Mouse (Mus musculus): ENCODE data around the gene Gm11273.
"Not testable (repeated sequence)": the region's sequence is repeated elsewhere in the genome, so short reads cannot be mapped to it uniquely, and the experiment has no call there.

Gene Gm11273

DNA sequence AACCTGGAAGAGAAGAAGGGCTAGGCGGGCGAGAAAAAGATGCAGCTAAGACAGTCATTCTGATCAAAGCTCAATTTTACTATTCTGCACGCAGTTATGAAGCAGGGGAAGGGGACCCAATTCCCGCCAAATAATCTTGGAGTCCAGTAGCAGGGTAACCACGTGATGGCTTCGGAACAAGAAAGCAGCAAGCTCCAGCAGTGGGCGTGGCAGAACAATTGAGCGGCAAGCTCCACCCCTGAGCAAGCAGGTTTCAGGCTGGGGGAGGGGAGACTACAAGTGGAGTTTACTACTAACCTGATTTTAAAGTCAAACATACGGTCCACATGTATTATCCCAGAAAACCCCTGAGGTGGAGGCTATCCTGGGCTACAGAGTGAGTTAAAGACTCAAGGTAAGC, 38.7 kb downstream of the Gm11273 start:
- POLR2A ChIA-PET: interaction anchor here (0.6 to 1.4 kb wide), 7 partner anchors 9 to 147 kb away, joined by 3 to 4 read pairs (median 3); partner anchors contain the start of genes Zkscan8 (in 1 of the 4) and Zscan26 (in 1 of the 4)
- CTCF ChIA-PET: not testable (repeated sequence)

DNA sequence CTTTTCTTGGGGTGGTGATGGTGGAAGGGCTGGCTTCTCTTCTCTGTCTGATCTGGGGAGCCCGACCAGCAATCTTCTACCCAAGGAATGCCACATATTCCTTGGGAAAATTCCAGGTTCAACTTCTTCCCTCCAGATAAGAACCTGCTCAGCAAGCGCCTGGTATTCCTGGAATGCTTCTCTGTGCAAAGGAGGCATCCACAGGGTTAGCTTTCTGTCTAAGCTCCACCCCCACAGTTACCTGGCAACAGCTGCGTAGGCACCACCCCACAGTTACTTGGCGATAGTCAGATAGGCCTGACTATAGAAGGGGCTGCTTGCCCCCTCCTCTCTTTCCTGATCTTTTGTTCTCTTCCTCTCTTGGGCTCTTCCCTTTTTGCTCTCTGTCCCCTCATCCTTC, 44.9 kb downstream of the Gm11273 start:
- ChIA-PET CTCF (no interaction called here), POLR2A (interaction anchor here (0.7 to 1.6 kb wide), 8 partner anchors 15 to 330 kb away, joined by 3 to 4 read pairs (median 3); partner anchors contain the start of genes Pgbd1 (in 2 of the 4), Hist1h2an (in 1 of the 4), Hist1h2bp (in 1 of the 4) and Zkscan3 (in 1 of the 4))

DNA sequence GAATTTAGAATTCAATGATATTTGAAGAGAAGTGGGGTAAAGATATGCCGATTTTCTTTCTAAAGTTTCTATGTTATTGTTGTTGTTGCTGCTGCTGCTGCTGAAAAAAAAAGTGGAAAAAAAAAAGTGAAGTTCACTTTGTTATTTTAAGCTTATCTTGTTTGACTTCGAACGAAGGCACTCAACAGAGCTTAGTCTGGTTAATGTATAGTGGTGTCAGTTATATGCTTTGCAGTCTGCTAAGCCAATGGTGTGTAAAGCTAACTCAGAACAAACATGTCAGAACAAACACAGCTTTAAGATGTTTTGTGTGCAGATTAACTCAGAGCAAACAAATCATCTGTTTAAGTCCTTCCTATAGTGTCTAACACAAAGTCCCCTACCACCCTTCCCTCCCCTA, 47.1 kb downstream of the Gm11273 start:
- CTCF ChIA-PET: interaction anchor here in 1 of 4 experiments (0.7 kb wide), 1 partner anchor 56 kb away, joined by 3 read pairs; no protein-coding TSS in a partner anchor
- POLR2A ChIA-PET: interaction anchor here in 3 of 4 experiments (0.6 to 2.7 kb wide), 10 partner anchors 13 to 92 kb away, joined by 3 to 20 read pairs (median 4); partner anchors contain the start of genes Pgbd1 (in 2 of the 3), Zkscan3 (in 1 of the 3), Zkscan8 (in 1 of the 3) and Zscan12 (in 1 of the 3)

DNA sequence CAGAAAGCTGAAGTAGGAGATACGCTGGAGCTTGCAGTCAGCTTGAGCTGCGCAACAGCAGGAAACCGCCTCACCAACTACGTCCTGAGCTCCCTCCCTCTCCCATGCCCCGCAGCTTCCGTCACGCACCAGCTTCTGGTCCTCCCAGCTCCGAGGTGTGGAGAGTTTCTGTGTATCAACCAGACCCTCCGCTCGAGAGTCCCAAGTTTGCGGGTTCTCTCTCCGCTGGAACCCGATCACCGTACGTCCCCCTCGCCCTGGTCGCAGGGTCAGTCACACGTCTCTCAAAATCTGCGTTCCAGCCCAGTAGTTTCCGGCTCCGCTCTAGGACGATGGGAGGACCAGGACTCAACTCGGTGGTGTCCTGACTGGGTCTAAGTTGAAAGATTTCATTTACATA, 47.8 kb downstream of the Gm11273 start, which contains the start of gene Zscan26:
Gene Zscan26, minus strand, starts transcription at position 282 of the 400 bp plus-strand sequence.
- ChIA-PET CTCF (interaction anchor here in 1 of 4 experiments (0.5 kb wide), 1 partner anchor 13 kb away, joined by 3 read pairs; the partner anchor contains the start of gene Pgbd1), POLR2A (interaction anchor here (0.7 to 2.7 kb wide), 19 partner anchors 9 to 91 kb away, joined by 3 to 20 read pairs (median 3); partner anchors contain the start of genes Pgbd1 (in 3 of the 4), Zkscan8 (in 2 of the 4), Nkapl (in 1 of the 4) and Zkscan3 (in 1 of the 4))

DNA sequence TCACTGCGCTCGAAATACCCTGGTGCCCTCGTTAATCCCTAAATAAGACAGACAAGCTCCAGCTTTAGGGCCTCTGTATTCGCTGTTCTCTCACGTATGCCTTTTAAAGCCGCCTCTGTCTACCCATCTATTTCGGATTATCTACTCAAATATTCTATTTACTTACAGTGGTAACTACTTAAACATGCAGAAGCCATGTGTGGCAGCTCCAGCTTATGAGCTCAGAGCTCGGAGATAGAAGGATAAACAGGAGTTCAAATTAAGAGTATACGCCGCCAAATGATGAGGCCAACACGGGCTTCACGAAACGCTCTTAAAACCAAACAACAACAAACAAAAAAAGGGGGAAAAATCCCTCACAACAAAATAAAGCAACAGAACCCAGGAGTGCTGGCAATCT, 48.2 kb downstream of the Gm11273 start:
- ChIA-PET CTCF (interaction anchor here in 1 of 4 experiments (0.5 kb wide), 1 partner anchor 12 kb away, joined by 3 read pairs; the partner anchor contains the start of gene Pgbd1), POLR2A (interaction anchor here (0.7 to 2.7 kb wide), 17 partner anchors 9 to 91 kb away, joined by 3 to 20 read pairs (median 3); partner anchors contain the start of genes Pgbd1 (in 3 of the 4), Nkapl (in 1 of the 4), Zkscan3 (in 1 of the 4) and Zkscan8 (in 1 of the 4))

Measured in embryonic stem cell, embryonic (primary cell).